Mouse (Mus musculus) ES-CJ7 (cell line): ENCODE measurements around the gene Pigf.
A peak's percentile ranks its signal among the peaks of the same experiment; 100 is the strongest.

ENCODE experiments used
- DNase-seq: peaks from one replicate; pipeline ENCODE4 v3.0.0; 2011; ENCODE audit warnings: low read depth, low spot score

Gene Pigf

GRCm38 (mm10) chr17:87036141-87037073, 11.2 kb upstream of the Pigf start:
- peak; percentile 43 for DNase-seq

GRCm38 (mm10) chr17:87024491-87025242, 539 bp downstream of the Pigf start:
- DNase-seq = peak; percentile 47

DNA sequence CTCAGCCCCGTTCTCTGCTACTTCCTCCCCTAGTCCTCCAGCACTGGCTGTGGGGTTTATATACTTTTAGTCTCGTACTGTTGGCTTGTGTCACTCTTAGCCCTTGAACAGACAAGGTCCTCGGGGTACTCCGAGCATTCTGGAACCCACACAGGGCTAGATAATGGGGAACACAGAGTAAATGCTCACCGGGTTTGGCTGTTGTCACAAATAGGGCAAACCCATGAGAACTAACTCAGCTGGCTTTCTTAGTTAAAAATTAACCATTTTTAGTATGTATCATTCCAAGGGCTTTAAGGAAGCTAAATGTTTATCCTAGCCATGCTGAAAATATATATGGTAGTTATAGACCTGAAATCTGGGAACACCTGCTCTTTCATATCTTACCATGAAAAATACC, 5.5 kb downstream of the Pigf start:
- DNase-seq = no peak

GRCm38 (mm10) chr17:87011301-87012019, 13.7 kb downstream of the Pigf start:
- no peak for DNase-seq

GRCm38 (mm10) chr17:87008950-87009349, 16.3 kb downstream of the Pigf start:
- DNase-seq = no peak

DNA sequence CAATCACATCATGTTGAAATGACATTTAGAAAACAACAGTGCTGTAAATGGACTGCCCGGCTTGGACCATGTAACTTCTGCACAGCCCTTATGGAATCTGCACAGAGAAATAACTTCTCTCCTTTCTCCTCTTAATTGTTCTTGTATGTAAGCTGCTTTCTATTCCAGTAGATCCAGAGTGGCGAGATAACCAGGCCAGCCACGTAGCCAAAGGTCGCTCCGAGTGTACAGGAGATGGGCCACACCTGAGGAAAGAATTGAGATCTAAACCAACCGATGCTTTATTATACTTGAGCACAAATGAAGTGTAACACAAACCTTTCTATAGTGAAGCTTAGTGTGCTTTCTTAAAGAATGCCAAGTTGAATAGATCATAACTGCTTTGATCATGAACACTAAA, 27.9 kb downstream of the Pigf start:
- DNase-seq = no peak

DNA sequence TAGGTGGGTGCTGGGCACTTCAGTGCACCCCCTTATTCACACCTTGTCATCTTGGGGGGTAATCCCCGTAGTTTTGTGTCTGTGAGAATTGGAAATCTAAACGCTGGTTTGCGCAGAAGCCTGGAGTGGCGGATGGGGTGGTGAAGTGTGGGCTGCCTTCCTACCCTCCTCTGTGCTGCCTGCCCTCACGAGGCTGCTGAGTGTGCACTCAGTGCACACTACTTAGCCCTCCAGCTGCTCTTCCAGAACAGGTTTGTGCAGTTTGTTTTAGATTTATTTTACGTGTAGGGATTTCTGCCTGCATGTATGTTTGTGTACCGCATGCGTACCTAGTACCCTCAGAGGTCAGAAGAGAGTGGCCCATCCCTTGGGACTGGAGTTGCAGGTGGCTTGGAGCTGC, 33.9 kb downstream of the Pigf start:
- DNase-seq = no peak

GRCm38 (mm10) chr17:86988601-86989184, 36.5 kb downstream of the Pigf start:
- DNase-seq = no peak

DNA sequence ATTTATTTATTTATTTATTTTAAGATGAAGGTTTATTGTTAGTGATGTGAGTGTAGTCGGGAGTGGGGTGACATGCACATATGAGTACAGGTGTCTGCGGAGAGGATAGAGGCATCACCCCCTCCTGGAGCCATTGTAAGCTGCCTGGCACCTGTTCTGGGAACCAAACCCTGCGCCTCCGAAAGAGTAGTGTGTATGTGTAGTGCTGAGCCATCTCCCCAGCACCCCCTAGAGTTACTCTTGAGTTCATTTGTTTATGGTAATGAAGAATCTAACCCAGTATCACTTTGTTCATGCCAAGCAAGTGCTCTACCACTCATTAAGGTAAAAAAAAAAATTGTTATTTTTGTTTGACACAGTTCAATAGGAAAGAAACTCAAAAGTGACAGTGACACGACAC, 37.0 kb downstream of the Pigf start:
- no peak for DNase-seq

DNA sequence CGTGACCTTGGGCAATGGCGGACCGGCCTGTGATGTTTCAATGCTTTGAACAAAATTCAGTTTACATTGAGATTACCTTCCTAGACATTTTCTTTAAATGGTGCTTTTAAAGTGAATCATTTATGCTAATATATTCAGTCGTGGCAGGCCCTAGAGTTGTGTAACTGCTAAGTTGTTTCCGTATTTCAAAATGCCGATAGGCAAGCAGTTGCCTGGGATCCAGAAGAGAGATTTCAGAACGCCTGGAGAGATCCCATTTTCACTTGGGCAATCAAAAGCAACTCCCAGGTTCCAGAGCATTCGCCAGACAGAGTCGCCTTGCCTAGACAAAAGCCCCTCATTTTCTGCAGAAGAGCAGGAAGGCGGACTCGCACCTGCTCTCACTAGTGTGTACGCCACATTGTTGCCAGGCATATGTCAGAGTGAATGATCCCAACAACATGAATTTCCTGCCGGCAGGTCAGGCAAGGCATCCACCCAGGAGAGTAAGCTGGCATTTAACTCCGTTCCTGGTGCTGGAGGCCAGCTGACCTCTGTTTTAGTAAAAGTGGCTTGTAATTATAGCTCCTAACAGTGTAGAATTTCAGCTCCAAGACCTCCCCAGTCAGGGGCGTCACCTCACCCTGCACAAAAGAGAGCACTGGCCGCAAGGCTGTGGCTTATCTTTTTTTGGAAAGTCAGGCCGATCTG, 38.6 kb downstream of the Pigf start:
- no peak for DNase-seq

GRCm38 (mm10) chr17:86982497-86982896, 42.7 kb downstream of the Pigf start:
- peak; percentile 85 for DNase-seq

DNA sequence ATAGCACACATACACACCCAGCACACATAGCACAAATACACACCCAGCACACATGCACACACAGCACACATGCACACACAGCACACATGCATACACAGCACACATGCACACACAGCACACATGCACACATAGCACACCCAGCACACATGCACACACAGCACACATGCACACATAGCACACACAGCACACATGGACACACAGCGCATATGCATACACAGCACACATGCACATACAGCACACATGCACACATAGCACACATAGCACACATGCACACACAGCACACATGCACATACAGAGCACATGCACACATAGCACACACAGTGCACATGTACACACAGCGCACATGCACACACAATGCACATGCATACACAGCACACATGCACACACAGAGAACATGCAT, 43.5 kb downstream of the Pigf start:
- DNase-seq = no peak

DNA sequence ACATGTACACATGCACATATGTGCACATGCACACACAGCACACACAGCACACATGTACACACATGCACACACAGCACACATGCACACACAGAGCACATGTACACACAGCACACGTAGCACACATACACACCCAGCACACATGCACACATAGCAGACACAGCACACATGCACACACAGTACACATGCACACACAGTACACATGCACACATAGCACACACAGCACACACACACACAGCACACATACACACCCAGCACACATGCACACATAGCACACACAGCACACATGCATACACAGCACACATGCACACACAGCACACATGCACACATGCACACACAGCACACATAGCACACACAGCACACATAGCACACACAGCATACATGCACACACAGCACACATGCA, 44.0 kb downstream of the Pigf start:
- no peak for DNase-seq

DNA sequence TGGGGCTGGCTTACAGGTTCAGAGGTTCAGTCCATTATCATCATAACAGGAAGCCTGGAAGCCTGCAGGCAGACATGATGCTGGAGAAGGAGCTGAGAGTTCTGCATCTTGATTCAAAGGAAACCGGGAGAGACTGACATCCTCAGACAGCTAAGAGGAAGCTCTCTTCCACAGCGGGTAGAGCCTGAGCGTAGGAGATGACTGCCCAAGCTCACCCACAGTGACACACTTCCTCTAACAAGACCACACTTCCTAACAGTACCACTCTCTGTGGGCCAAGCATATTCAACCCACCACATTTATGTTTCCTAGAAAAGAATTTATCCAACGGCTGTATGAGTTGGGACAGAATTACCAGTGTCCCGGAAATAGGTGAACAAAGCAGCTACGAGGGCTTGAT, 46.7 kb downstream of the Pigf start:
- no peak for DNase-seq

GRCm38 (mm10) chr17:86976387-86976786, 48.8 kb downstream of the Pigf start:
- peak; percentile 36 for DNase-seq

- DNase-seq = no peak
These were observed 52.1 kb downstream of the Pigf start for GRCm38 (mm10) chr17:86973097-86973496.

- DNase-seq = no peak
These were observed 53.3 kb downstream of the Pigf start for GRCm38 (mm10) chr17:86971860-86972259.

DNA sequence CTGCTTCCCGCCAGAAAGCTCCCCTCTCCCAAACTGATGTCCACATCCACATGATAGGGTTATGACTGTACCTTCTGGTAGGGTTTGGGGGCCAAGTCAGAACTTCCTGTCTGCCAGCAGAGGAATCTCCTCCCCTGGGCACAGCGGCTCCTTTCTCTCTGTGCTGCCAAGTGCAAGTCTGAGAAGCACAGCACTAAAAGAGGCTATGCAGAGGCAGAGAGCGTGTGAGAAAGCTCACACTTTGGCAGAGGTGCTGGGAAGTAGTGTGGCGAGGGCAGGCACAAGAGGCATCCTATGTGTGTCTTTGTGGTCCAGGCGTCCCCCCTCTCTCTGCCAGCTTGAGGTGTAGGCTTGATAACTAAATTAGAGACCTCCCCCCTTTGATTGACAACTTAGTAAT, 54.2 kb downstream of the Pigf start:
- no peak for DNase-seq

GRCm38 (mm10) chr17:86970026-86970750, 55.0 kb downstream of the Pigf start:
- DNase-seq = no peak

DNA sequence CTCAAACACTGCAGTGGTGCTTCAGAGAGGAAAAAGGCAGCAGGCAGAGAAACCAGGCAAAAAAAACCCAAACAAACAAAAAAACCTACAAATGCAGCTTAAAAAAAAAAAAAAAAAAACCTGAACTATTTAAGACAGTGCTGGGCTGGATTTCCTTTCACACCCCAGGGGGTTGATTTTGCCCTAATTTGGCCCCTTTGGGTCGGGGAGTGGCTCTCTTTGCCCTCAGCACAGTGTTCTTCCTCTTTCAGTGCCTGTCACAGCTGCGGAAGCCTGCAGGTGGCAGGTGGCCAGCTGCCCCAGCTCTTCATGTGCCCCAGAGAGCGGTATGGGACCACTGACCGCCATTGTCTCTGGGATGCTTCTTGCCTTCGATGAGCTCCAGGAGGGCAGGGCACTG, 55.6 kb downstream of the Pigf start:
- no peak for DNase-seq

DNA sequence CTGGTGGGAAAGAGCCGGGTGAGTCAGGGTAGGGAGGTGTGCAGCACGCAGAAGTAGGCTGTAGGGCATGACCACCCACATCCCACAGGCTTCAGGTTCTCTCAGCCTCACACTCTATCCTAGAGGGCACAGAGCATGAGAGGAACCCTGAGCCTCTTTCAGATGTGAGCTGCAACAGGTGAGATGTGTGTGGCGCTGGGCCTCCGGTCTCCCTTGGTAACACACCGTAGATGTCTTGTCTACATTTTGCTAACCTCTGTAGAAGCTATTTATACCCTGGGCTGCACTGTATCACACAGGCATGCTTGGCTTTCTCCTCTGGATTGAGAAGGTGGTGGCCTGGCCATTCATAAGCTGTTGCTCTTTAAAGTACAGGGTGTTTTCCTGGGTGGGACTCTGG, 56.6 kb downstream of the Pigf start:
- DNase-seq = no peak
